Mouse (Mus musculus): ENCODE data around the gene Rhbdf2.
"Not testable (repeated sequence)": the region's sequence is repeated elsewhere in the genome, so short reads cannot be mapped to it uniquely, and the experiment has no call there.

Rhbdf2 gene

DNA sequence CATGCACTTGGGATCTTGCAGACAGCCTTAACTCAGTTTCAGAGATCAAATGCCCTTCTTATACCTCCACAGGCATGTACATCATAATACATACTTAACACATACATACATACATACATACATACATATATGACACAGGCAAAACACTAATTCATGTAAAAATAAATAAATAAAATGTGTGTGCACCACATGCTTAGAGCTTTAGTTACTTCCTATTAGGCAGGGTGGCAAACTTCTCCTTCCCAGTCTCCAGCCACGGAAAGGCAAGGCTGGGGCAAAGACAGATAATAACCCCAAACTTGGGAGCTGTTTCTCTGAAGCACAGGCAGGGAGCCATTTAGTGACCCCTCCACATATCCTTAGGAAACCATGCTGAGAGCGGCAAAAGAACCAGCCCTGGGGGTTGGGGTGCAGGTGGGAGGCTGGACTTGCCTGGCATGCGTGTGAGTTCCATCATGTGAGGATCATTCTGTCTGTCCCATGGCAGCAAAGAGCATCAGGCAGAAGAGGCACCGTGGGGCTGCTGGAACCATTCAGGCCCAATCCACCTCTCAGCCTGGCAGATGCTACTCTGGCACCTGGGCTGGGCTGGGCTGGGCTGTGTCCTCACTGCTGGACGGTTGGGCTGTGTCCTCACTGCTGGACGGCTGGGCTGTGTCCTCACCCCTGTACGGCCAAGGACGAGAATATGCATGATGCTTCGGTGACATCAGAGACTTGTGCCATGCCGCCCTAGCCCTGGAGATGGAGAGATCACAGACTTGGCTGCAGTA lies at the start of gene Rhbdf2:
TSS of gene Rhbdf2 (minus strand) at position 721 of the 773 bp plus-strand sequence.
- DNase-seq (ENCODE audit: low spot score) = no peak

DNA sequence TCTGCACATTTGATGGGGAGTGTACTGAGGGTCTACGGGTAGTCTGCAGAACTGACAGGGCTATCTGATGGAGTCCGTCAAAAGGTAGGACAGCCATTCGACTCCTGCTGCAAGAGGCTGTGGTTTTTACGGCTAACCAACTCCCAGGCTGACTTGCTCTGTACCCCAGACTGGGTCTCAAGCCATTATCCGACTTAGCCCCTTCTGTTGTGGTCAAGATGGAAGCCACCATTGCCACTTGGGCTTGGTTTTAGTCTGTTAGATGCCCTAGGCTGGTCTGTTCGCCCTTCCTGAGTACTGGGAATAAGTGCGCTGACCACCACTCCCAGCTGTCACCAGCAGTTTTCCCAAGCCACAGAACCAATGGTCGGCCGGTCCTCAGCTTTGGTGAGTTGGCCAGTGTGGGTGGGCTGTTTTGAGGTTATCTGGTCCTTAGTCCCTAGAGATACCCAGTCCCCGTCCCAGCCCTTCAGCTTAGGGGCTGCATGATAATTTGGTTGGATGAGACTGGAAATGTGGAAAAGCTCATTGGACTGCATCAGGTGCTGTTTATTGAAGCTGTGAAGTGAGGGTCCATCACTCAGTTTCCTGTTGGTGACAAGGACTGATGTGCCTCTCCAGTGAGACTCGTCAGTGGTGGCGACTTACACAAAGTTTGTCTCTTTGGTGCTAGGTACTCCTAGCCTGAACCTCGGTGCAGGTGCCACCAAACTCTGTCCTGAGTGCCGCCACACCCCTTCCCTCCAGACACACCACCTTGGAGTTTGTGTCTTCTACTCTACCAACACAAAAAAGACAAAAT lies 49.6 kb upstream of the Rhbdf2 start:
- no peak for DNase-seq (ENCODE audit: low spot score)

DNA sequence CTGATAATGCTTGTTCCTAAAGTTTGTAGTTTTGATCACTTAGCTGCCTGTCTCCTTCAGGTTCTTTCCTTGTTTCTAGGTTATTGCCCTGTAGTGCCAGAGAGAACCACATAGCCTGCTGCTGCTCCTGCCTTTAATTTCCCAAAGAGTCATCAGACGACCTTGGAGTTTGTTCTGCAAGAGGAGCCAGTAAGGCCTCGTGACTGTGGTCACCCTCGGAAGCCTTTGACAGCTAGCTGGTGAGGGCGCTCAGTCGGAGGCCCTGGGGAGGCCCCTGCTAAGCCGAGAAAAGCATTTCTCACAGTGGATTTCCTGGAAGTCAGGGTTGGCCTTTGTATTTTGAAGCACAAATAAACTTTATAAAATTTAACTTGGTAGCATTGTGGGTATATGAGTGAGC lies 48.6 kb upstream of the Rhbdf2 start:
- DNase-seq (ENCODE audit: low spot score) = not testable (repeated sequence)

DNA sequence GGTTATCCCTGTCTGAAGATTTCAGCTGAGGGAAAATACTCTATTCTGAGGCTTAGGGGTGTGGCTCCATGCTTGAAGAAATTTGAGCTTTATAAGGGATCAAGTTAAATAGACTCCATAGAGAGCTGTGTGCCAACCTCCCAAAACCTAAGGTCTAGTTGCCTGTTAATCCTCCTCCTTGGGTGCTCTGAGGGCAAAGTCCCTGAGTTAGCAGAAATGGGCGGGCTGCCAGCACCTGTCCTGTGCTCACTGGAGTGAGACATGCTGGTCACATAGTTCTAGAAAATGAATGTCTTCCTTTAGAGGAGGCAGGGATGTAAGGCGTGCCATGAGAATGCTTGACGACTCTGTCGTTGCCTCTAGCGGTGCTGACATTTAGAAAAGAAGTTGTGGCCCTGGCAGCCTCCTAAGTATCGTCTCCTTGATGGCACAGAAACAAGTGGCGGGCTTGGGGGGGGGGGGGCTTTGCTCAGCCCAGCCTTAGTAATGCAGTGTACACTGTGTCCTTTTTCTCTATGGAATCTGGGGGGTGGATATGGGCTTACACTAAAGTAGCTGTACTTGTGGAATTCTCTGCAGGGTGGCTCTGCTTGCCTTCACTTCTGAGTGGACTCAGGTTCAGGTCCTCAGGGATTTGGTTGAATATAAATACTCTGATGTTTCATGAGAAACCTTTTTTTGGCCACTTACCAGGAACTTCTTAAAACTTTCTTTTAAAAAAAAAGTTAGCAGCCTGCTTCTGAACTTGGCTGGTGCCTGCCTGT lies 48.0 kb upstream of the Rhbdf2 start:
- no peak for DNase-seq (ENCODE audit: low spot score)

DNA sequence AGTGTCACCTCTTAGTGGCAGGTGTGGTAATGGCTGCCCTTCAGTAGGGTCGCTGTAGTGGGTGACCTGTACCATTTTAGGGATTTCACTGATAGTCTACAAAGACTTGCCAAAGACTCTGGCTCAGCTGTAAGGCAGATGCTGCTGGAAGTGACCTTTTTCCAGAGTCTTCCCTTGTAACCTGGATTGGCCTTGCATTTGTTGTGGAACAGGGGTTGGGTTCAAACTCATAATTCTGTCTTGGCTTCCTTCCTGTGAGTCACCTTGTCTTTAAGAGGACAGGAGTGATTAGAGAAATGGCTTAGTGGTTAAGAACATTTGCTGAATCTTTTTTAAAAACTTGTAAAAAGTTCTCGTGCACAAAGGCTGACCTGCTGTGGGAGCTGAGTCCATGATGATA lies 46.6 kb upstream of the Rhbdf2 start:
- DNase-seq (ENCODE audit: low spot score) = no peak

DNA sequence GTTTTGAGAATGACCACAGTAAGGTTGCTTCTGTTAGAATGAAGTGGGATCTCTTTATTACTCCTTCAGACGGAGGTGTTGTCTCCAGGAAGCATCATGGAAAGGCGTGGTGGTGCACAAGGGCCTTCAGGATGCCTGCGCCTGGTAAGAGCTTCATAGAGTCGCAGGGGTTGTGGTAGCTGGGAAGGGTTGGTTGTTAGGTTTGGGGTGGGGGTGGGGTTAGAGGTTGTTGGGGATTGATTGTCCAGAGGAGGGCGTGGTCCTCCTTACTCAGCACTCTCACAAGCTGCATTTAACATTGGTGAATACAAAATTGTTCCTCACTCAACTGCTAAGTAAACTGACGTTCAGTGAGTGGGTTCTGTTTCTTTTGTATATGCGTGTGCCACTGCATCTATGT lies 45.8 kb upstream of the Rhbdf2 start:
- no peak for DNase-seq (ENCODE audit: low spot score)

DNA sequence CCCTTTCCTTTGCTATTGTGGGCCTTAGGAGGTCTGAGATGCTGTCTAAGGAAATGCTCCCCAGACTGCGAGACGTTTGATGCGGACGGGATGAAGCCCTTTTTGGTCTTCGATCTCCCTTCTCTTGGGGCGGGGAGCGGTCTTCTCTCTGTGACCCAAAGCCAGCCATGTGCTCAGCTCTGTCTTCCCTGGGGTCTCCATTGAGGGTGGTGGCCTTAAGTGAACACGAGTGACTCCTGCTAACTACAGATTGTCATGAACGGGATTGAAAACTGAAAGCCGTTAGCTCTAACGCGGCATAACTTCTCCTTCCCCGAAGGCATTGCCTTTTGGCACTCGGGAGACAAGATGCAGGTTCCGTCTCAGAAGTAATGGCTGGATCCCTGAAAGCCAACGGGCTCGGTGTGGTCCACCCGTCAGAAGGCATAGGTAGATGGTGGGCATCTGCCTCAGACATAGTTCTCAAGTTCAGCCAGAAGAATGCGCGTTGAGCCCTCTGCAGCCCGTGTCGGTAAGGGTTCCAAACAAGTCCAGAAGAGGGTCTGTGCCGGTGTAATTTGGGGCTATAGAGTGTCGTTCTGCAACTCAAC lies 45.1 kb upstream of the Rhbdf2 start:
- no peak for DNase-seq (ENCODE audit: low spot score)

DNA sequence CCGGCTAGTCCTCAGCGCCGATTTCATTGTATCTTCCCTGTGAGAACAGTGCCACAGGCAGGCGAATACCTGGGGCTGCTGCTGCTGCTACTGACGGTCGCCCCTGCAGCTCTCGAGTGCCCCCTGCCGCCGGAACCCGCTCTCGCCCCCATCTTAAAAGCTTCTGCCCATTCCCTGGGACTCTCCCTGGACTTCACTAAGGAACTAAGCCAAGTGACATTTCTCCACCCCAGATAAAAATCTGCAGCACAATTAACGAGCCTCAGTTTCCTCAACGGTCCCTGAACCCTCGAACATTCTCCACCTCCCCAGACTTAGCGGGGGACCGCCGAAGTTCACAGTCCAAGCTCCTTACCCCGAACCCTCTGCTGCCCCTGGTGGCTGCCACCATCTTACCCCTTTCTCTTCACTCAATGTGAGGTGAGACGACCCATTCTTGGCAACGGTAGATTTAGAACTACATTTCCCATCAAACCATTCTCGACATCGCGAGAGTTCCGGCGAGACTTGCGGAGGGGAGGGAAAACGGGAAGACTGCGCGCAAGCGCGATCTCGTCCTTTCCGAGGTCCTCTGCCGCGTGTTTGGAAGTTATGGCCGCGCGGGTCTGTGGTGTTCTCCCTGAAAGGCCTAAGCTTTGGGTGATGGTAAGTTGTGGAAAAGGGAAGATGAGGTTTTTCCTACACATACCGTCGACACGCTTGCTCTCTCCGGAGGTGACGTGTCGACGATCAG lies 44.5 kb upstream of the Rhbdf2 start:
- DNase-seq (ENCODE audit: low spot score) = peak; percentile 97

DNA sequence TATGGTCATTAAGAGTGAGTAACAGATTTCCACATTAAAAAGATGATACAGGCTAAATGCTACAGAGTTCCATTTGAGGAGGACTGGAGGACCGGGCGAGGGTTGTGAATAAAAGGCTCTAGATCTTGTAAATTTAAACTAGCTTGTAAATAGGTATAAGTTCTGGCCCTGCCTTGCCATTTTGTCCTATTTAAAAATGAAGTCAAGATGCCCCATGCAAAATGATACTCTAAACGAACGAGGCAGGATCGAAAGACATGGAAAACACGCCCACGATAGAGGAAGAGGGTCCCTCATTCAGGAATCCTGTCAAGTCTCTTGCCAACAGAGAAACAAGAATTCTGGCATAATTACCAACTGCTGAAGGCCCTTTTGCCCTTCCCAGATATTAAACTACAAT lies 43.6 kb upstream of the Rhbdf2 start:
- no peak for DNase-seq (ENCODE audit: low spot score)

DNA sequence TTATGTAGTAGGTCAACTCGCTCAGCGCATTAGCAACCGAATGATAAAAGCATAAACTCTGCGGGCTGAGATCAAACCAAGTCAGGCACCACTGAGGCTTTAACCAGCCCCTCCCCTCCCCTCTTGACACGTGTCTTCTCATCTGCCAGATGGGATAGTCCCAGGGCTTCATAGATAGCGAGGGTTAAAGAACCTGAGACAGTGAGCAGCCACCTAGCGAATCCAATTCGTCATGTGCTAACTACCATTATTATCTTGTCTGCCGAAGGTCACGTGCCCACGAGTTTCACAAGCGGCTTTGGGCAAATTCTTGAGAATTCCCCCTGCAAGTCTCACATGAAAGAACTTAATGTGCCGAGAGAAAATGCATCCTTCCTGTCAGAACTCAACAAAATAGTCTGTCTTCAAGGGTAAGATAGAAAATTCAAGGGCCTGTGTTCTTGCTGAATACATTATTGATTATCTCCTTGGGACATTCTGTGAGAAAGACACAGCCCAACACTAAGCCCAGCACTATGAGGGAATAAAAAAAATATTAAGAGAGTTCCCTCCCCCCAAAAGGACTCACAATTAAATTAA lies 43.1 kb upstream of the Rhbdf2 start:
- no peak for DNase-seq (ENCODE audit: low spot score)

DNA sequence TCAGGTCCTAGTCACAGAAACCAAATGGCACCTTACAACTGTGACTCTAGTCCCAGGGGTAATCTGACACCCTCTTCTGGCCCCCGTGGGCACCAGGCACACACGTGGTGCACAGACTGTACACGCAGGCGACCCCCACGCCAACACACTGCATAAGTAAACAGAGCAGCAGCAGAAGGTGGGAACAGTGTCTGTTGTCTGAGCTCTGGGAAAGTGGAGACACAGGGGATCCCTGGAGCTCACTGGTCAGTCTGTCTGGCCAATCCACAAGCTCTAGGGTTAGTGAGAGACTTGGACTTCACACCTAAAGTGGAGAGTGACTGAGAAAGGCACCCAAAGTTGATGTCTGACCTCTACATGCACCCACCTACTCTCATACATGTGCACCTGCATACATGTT lies 42.5 kb upstream of the Rhbdf2 start:
- DNase-seq (ENCODE audit: low spot score) = no peak

DNA sequence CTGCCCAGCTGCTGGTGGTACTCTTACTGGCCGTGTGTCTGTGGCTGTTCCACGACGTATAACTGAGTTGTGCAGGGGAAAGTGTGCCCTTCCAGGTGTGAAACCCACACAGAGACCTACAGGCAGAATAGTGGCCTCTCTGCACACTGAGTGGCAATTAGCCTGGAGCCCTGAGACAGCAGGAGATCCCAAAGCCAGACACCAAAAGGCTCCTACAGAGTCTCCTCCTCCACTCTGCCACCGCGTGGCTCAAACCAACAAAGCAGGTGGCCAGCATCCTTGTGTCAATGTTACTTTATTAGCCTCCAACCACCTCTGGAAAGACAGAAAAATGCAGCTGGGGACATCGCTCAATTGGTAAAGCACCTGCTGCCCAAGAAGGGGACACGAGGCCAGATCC lies 42.0 kb upstream of the Rhbdf2 start:
- DNase-seq (ENCODE audit: low spot score) = no peak

DNA sequence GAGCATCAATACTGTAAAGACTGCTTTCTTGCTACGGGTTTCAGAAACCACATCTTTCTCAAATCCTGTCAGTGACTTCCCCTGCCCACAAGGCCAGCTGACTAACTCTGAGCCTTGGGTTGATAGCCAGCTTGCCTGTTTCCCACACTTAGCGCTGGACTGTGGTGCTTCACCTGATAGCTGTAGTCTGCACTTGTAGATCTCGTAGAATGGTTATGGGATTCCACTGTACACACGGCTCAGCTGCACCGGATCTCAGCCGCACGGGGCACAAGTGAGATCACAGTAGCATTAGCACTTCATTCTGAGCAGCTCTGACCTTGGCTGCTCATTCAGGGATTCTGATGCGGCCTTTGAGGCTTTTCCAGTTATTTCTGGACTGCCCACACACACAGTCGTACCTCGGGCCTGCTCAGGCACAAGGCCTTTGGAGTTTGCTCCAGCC lies 41.6 kb upstream of the Rhbdf2 start:
- no peak for DNase-seq (ENCODE audit: low spot score)

DNA sequence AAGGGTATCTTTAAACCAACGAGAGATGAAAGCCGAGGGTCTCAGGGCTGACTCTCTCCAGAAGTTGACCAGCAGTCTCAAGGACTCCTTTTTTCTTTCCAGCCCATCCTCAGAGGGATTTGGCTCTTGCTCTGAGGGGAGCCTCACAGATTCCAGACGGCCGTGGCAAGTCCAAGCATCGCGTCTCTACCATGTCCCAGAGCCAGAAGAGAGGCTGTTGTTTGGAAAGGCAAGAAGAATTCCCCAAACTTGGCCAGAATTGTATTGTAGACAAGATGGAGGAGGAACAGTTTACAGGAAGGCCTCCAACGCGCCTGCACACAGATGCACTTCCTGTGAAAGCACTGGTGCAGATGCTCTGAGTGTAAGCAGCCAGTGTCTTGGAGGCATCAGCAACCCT lies 41.1 kb upstream of the Rhbdf2 start:
- no peak for DNase-seq (ENCODE audit: low spot score)

DNA sequence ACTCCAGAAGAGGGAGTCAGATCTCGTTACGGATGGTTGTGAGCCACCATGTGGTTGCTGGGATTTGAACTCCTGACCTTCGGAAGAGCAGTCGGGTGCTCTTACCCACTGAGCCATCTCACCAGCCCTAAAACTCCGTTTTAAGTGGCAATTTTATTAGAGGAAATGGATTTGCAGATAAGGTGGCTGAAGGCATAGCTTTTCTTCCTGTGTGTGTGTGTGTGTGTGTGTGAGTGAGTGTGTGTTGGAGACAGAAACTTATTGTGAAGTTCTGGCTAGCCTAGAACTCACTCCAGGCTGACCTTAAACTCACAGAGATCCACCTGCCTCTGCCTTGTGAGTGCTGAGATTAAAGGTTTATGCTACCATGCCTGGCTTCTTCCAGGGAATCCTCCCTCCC lies 40.2 kb upstream of the Rhbdf2 start:
- DNase-seq (ENCODE audit: low spot score) = not testable (repeated sequence)

DNA sequence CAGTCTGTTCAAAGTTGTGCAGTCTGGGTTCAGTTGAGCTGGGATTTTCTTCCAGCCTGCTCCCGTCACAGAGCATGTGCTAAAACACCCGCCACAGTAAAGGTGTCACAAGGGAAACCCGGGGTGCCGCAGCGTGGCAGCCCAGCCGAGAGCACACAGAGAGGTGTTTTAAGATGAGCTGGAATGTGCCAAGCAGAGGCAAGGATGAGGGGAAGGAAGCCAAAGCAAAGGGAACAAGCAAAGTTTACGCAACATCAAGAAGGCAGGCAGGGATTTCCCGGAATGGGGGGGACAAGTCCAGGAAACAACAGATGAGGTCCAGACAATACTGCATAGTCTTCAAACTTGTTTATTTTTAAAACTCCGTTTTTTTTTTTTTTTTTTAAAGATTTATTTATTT lies 39.7 kb upstream of the Rhbdf2 start:
- no peak for DNase-seq (ENCODE audit: low spot score)

DNA sequence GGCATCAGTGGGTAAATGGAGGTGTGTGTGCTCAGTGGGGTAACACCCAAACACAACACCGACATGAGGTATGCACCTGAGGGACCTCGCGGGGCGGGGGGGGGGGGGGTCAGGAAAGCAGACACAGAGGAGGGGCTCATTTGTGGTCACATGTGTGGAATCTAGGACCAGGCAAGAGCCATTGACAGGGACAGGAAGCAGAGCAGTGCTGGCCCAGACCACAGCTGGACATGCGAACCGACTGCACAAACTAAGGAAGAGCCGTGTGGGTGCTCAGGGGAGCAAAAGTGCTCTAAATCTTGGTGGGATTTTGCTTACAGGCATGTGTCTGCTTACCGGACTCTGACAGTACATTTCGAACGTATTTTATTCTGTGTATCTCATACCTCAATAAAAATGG lies 38.5 kb upstream of the Rhbdf2 start:
- DNase-seq (ENCODE audit: low spot score) = no peak

DNA sequence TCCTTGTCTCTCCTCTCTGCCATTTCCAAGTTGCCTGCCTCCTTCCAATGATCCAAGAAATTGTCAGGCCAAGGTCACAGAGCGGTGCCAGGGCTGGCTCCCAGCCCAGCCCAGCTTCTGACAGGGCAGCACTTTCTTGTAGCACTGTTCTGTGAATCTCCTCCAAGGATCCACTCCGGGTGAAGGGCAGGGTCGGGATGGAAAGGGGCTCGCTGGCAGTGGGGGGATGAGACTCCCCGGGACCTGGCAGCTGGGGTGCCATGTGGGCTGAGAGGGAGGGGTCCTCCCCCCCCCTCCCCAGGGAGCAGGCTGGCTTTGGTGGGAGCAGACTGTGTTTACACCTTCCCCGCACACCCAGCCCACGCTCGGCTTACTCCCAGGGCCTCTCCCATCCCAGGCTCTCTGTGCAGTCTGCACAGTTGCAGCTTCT lies 35.1 kb upstream of the Rhbdf2 start:
- DNase-seq (ENCODE audit: low spot score) = no peak

DNA sequence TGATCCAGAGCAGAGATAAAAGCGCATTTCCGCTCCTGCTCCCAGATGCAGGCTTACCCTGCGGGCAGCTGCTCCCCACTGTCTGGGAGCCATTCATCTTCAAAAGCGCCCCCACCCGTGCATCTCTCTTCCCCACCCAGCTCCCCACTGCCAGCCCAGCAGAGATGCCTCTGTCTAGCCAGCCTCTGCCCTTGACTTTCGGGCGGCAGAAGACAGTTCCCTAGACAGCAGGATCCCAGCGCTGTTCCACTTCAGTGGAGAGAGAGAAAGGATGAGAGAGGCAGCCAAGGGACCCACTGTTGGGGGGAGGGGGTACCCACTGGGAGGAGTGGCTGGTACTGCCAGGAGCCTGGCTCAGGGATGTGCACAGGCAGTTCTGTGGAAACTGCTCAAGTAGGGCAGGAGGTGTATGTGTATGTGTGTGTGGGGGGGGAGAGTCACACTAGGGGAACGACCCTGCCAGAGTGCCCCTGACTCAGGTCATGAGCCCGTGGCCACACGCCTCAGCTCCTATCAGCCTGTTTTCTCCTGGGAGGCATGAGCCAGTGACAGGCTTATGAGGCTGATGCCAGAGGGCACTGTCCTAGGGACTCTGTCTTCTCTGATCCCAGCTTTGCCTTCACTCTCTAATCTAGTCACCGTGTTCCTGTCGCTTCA lies 34.6 kb upstream of the Rhbdf2 start:
- DNase-seq (ENCODE audit: low spot score) = no peak

DNA sequence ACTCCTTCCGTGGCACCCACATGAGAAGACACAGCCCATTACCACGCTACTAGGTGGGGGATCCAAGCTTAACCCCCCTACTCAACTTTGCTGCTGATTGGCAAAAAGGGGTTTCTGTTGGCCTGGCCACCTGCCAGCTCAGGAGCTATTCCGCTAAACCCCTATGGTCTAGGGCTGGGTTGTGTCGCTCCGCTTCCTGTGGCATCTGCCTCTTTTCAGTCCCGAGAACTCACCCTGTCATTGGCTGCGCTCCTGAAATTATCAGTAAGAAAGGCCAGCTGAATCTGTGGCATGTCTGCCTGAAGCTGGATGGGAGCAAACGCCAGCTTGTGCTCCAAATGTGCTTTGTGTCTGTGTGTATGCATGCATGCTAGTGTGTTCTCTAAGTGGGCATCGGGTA lies 33.4 kb upstream of the Rhbdf2 start:
- DNase-seq (ENCODE audit: low spot score) = no peak

Measured in ovary, postnatal 10 days (tissue).